Mouse (Mus musculus) cerebellum, adult 11 months (tissue): ENCODE measurements around the gene Pde9a.
"Not testable (repeated sequence)": the region's sequence is repeated elsewhere in the genome, so short reads cannot be mapped to it uniquely, and the experiment has no call there.

Source experiments
- DNase-seq: peaks from one replicate; pipeline ENCODE4 v3.0.0; 2022

Pde9a gene

DNA sequence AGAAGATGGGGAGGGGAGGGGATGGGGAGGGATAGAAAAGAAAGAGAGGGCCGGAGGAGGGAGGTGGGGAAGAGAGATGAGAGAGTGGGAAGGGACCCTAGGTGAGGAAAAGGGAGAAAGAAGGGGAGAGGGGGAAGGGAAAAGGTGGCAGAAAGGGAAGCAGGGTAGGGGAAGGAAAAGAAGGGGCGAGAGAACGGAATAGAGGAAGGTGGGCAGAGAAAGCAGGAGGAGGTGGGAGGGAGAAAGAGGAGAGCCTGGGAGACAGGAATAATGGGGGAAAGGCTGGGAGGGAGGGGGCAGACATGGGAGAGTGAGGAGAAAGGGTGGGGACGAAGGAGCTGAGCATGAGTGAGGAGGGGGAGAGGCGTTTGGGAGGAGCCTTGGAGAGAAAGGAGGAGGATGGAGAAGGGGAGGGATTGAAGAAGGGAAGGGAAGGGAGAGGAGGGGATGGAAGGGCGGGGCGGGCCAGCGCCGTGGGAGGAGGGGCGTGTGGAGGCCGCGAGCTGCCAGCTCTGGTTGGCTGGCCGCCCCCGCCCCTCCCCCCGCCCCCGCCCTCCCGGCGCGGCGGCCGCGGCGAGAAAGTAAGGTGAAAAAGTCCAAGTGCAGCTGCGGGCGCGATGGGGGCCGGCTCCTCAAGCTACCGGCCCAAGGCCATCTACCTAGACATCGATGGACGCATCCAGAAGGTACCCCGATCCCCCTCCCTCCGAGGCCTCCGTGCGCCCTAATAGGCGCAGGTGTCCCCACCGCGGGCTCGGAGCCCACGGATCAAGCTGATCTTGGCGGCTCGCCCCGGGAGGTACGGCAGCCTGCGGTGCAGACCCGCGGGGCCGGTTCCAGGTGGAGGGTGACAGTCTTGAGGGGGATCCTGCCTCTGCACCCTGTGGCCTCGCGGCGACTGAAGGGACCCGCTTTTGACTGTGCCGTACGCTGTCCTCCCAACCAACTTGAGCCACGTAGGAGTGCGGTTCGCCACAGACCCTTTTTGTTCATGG is at the start of gene Pde9a:
Gene Pde9a, plus strand, starts transcription at position 540 of the 995 bp plus-strand sequence.
- peak; percentile 57 for DNase-seq

DNA sequence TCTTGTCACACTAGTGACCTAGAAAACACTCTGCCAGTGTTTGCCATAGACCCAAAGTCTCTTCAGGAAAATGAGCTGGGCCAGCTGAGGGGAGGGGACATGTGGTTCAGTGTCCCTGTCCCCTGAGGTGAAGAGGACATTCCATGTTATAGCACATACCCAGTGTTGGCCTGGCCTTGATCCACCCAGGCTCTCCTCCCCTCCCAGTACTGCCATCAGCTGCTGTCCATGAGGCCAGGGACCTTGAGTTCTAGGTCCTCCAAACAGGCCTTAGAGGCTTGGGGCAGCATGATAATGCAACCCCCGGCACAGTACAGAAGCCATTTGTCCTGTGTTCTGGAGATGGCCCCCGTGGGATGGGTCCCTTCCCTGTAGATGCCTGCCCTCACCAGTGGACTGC is 46.2 kb upstream of the Pde9a start:
- no peak for DNase-seq

- DNase-seq: no peak
Measured at GRCm38 (mm10) chr17:31342191-31342590, 43.8 kb upstream of the Pde9a start.

DNA sequence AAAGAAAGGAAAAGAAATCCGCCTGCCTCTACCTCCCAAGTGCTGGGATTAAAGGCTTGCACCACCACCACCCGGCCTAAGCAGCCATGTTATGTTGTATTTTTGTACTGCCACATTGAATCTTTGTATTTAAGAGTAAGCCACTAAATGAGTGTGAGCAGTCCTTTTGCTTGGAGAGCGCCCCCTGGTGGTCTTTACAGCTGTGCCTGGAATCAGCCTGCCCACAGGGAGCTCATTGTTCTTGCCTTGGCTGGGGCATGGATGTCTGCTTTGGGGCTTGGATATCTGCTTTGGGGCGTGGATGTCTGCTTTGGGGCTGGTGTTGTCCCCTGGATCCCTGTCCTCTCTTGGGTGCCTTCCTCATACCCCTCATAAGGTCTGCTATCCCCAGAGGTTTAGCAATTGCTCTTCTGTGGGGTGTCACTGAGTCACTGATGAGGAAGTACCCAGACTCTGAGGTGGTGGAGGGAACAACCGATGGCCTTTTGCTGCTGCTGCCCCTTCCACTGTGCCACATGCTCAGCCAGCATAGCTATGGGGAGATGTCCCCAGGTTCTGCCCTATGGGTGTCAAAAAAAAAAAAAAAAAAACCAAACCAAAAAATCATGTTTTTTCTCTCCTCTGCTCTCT is 41.7 kb upstream of the Pde9a start:
- DNase-seq: peak; percentile 70

DNA sequence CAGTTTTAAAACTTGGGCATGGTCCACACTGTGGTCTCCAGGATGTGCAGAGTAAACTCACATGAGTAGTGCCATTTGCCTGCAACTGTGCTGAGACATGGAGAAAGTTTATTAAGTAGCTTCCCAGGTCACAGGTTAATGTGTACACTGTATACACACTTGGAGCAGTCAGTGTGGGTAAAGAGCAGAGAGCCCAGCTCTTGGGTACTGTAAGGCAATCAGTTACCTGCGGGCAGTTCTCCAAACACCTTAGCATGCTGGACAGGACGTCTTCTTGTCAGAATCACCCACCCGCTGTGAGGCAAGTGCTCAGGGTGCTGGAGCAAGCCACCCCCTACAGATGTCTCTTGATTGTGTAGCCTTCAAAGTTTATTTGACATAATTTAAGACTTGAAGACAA is 41.2 kb upstream of the Pde9a start:
- DNase-seq: no peak

- no peak for DNase-seq
Measured at GRCm38 (mm10) chr17:31348129-31348528, 37.9 kb upstream of the Pde9a start.

GRCm38 (mm10) chr17:31349388-31349787 is 36.6 kb upstream of the Pde9a start:
- DNase-seq: no peak

DNA sequence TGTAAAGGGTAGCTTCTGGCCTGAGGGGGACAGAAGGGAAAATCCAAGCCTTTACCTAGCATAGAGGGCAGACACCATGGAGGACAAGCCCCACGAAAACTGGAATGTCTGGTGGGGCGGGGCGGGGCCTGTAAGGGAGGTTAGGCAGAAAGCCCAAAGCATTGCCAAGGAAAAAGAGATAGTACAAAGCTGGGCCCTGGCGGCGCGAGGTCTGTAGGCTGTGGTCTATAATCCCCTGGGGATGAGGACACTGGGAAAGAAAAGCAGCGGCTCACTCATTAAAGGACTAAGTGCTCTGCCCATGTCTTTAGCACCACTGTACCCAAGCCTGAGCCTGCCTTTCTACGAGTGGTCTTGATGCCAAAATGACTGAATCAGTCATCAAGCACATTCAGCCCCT is 34.0 kb upstream of the Pde9a start:
- DNase-seq: no peak

DNA sequence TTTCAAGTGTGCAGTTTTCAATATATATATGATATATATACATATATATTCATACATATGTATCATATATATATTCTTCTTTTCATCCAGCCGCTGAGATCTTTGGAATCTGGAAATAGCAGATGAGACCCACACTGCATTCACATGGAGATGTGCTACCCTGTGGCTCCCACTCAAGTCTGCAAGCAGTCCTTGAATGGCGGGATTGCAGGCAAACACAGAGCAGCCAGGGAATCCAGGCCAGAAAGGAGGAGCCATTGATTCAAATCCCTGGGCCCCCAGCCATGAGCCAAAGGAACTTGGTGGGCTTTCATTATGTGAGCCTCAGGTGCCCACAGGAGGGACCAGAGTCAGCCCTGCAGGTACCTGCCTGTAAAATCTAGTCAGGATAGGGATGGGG is 32.8 kb upstream of the Pde9a start:
- no peak for DNase-seq

GRCm38 (mm10) chr17:31354684-31355083 is 31.3 kb upstream of the Pde9a start:
- not testable (repeated sequence) for DNase-seq

- no peak for DNase-seq
Measured at GRCm38 (mm10) chr17:31355792-31356502, 30.1 kb upstream of the Pde9a start.

GRCm38 (mm10) chr17:31360582-31360981 is 25.4 kb upstream of the Pde9a start:
- DNase-seq: no peak

DNA sequence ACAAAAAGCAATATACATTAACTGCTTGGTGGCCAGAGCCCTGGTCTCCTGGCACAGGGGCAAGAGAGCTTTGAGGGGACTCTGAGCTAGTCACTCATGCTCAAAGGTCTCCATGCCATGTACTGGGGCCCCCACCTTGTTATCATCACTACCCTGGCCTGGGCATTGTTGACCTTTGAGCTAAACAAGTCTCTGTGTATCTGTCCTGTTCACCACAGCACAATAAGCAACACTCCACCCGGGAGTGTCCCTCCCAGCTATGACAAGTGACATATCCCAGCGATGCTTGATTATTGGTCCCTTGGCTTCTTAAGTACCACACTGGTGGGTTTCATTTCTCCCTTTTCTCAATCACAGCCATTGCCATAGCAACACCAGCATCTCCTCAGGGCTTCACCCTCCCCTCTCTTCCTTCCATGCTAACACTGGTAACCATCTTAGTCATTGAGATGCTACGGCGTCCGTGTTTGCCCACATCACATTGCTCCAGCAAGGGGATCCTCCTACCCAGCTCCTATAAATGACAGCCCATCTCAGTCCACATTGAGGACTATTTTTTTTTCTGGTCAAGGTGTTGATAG is 20.3 kb upstream of the Pde9a start:
- DNase-seq: no peak

- no peak for DNase-seq
Measured at GRCm38 (mm10) chr17:31370221-31370620, 15.8 kb upstream of the Pde9a start.

DNA sequence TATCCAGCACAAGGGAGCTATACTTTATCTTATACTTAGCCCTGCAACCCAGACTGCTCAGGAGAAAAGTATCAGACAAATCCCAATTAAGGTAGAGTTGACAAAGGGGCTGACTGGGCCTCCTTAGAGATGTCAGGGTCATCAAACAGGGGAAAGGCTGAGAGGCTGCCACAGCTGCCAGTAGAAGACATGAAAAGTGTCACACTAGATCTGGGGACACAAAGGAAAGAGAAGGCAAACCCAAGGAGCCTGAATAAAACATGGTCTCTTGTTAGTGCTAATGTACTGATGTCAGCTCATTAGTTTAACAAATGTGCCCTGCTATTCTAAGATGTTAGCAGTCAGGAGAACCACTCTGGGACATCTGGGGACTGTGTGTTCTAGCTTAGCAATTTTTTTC is 15.1 kb upstream of the Pde9a start:
- no peak for DNase-seq

GRCm38 (mm10) chr17:31377961-31378360 is 8.0 kb upstream of the Pde9a start:
- DNase-seq: peak; percentile 76

DNA sequence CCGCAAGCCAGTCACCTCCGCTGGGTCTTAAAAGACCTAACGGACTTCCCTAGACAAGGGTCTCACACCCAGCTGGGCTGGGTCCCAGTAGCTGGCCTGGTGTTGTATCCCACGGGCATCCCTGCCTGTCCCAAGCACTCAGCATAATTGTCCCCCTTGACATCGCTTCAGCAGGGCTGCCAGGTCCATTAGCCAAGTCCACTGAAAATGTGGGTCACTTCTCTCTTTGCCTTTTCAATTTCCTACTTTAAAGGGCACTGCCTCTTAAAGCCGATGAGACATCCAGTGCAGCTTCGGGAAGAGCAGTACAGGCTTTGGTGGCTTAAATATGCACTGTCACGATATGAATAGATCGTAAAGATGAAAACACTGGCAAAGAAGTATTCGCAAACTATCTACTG is 7.6 kb upstream of the Pde9a start:
- DNase-seq: peak; percentile 43

GRCm38 (mm10) chr17:31379086-31379485 is 6.9 kb upstream of the Pde9a start:
- no peak for DNase-seq

DNA sequence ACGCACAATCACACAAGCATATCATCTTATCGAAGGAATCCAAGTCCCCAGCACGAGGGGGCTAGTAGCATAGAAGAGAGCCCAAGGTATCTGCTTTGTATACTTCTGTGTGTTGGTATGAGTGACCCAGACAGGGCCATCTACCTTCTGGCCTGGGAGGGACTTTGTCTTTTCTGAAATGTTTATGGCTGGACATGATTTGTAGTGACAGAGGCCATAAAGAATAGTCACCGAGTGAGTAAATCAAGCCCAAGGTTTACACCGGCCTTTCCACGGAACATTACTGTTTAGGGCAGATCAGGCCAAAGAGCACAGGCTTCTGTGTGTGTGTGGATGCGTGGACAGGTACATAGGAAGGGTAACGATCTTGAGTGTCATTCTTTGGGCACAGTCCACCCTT is 6.1 kb upstream of the Pde9a start:
- no peak for DNase-seq

DNA sequence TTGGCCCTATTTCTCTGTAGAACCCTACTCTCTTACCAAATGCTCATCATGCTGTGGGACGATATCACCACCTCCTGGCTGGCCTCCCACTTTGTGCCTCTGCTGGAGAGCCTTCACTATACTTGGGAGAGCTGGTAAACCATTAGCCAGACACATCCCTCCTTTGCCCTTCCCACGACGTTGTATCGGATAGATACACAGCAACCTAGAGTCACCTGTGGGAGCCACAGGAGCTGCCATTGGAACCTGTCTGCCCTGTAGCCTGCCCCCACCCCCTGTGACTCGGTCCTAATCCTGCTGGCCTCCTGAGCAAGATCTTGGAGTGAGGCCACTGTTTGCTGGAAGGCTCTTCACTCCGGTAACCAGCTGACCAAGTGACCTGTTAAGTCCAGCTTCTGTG is 2.7 kb upstream of the Pde9a start:
- no peak for DNase-seq

- DNase-seq: no peak
Measured at GRCm38 (mm10) chr17:31384968-31385627, 912 bp upstream of the Pde9a start.

- no peak for DNase-seq
Measured at GRCm38 (mm10) chr17:31386766-31387275, 811 bp downstream of the Pde9a start.
